Mouse (Mus musculus): ENCODE data around the gene Slco1c1. TPM values are rescaled to one million over a fixed set of nuclear protein-coding genes. Genes with fewer than 3 reads are reported as not detected.

The Slco1c1 gene
- polyA plus RNA-seq (2014; fragmentation: Nextera tagmentation; extraction: Ambion mirVana) = 0.23 and 0.30 TPM in 2 replicates

- ATAC-seq (ENCODE audit: insufficient number of reproducible peaks, insufficient read depth, low FRiP score, low read depth) = no peak
- Histone ChIP-seq H3K4me2 (ENCODE audit: low read length) (no peak within 1 kb of the TSS), H3K9me3 (ENCODE audit: control insufficient read depth, low read length) (no peaks in the 10 kb centered on the region), H3K4me1 (ENCODE audit: control insufficient read depth in 2 of 2, insufficient read depth in 2 of 2, low read length in 2 of 2) (no peaks in the 10 kb centered on the region), H3K36me3 (ENCODE audit: control insufficient read depth, insufficient read depth, low read length) (no peaks in the 10 kb centered on the region), H3K9ac (ENCODE audit: low read length) (no peak within 1 kb of the TSS), H3K27me3 (ENCODE audit: control insufficient read depth, insufficient read depth, low read length) (no peaks in the 10 kb centered on the region), H3K27ac (replicated peaks in 1 of 2; ENCODE audit: control insufficient read depth in 1 of 2, insufficient read depth in 1 of 2, low read depth in 2 of 2, low read length in 2 of 2) (no peak within 1 kb of the TSS), H3K4me3 (ENCODE audit: control insufficient read depth in 1 of 2, insufficient read depth in 1 of 2, low read depth in 1 of 2, low read length in 2 of 2) (no peak within 1 kb of the TSS)
- WGBS = 48% methylated on average over 2 of the region's 2 CpGs
These were observed at the start of gene Slco1c1 for GRCm38 (mm10) chr6:141523747-141524640. Gene Slco1c1 (plus strand): TSS chr6:141524368.

- Histone ChIP-seq H3K9me3 (ENCODE audit: control insufficient read depth, low read length) (no peaks in the 10 kb centered on the region), H3K36me3 (ENCODE audit: control insufficient read depth, insufficient read depth, low read length) (peaks cover 37% of the 10 kb centered on the region), H3K27ac (replicated peaks in 1 of 2; ENCODE audit: control insufficient read depth in 1 of 2, insufficient read depth in 1 of 2, low read depth in 2 of 2, low read length in 2 of 2) (no peak overlapping the region), H3K4me3 (ENCODE audit: control insufficient read depth in 1 of 2, insufficient read depth in 1 of 2, low read depth in 1 of 2, low read length in 2 of 2) (no peak overlapping the region), H3K4me1 (ENCODE audit: control insufficient read depth in 2 of 2, insufficient read depth in 2 of 2, low read length in 2 of 2) (peaks cover 0 to 9% of the 10 kb centered on the region in 2 experiments; a peak in 1 of 4 replicates), H3K4me2 (ENCODE audit: low read length) (no peak overlapping the region), H3K9ac (ENCODE audit: low read length) (no peak overlapping the region), H3K27me3 (ENCODE audit: control insufficient read depth, insufficient read depth, low read length) (no peaks in the 10 kb centered on the region)
- no peak for ATAC-seq (ENCODE audit: insufficient number of reproducible peaks, insufficient read depth, low FRiP score, low read depth)
- WGBS = 79% methylated on average over 3 of the region's 3 CpGs
These were observed 49.5 kb upstream of the Slco1c1 start for GRCm38 (mm10) chr6:141474696-141475095.

- Histone ChIP-seq H3K9ac (ENCODE audit: low read length) (no peak overlapping the region), H3K9me3 (ENCODE audit: control insufficient read depth, low read length) (no peaks in the 10 kb centered on the region), H3K4me3 (ENCODE audit: control insufficient read depth in 1 of 2, insufficient read depth in 1 of 2, low read depth in 1 of 2, low read length in 2 of 2) (no peak overlapping the region), H3K36me3 (ENCODE audit: control insufficient read depth, insufficient read depth, low read length) (peaks cover 42% of the 10 kb centered on the region), H3K4me2 (ENCODE audit: low read length) (peak overlapping the region; percentile 46), H3K27me3 (ENCODE audit: control insufficient read depth, insufficient read depth, low read length) (no peaks in the 10 kb centered on the region), H3K27ac (replicated peaks in 1 of 2; ENCODE audit: control insufficient read depth in 1 of 2, insufficient read depth in 1 of 2, low read depth in 2 of 2, low read length in 2 of 2) (peak overlapping the region; percentile 70 to 84; a peak in 3 of 4 replicates), H3K4me1 (ENCODE audit: control insufficient read depth in 2 of 2, insufficient read depth in 2 of 2, low read length in 2 of 2) (peaks cover 3 to 16% of the 10 kb centered on the region in 2 experiments)
- WGBS = 33% methylated on average over 10 of the region's 10 CpGs
- peak; percentile 93 for ATAC-seq (ENCODE audit: insufficient number of reproducible peaks, insufficient read depth, low FRiP score, low read depth)
These were observed 38.7 kb upstream of the Slco1c1 start for GRCm38 (mm10) chr6:141485302-141486021.

GRCm38 (mm10) chr6:141487266-141487665 lies 36.9 kb upstream of the Slco1c1 start:
- WGBS = 68% methylated on average over 7 of the region's 7 CpGs
- H3K4me1 ChIP-seq (ENCODE audit: control insufficient read depth in 2 of 2, insufficient read depth in 2 of 2, low read length in 2 of 2) = peaks cover 3 to 16% of the 10 kb centered on the region in 2 experiments
- ATAC-seq (ENCODE audit: insufficient number of reproducible peaks, insufficient read depth, low FRiP score, low read depth) = no peak

GRCm38 (mm10) chr6:141488619-141489018 lies 35.5 kb upstream of the Slco1c1 start:
- Histone ChIP-seq H3K27me3 (ENCODE audit: control insufficient read depth, insufficient read depth, low read length) (no peaks in the 10 kb centered on the region), H3K9me3 (ENCODE audit: control insufficient read depth, low read length) (no peaks in the 10 kb centered on the region)
- 19% methylated on average over 11 of the region's 11 CpGs for WGBS

More at GRCm38 (mm10) chr6:141487266-141487665, 36.9 kb upstream of the Slco1c1 start:
- no peak overlapping the region for H3K27ac ChIP-seq (replicated peaks in 1 of 2; ENCODE audit: control insufficient read depth in 1 of 2, insufficient read depth in 1 of 2, low read depth in 2 of 2, low read length in 2 of 2)
- H3K27me3 ChIP-seq (ENCODE audit: control insufficient read depth, insufficient read depth, low read length) = no peaks in the 10 kb centered on the region
- no peak overlapping the region for H3K4me3 ChIP-seq (ENCODE audit: control insufficient read depth in 1 of 2, insufficient read depth in 1 of 2, low read depth in 1 of 2, low read length in 2 of 2)
- peaks cover 42% of the 10 kb centered on the region for H3K36me3 ChIP-seq (ENCODE audit: control insufficient read depth, insufficient read depth, low read length)
- H3K9me3 ChIP-seq (ENCODE audit: control insufficient read depth, low read length) = no peaks in the 10 kb centered on the region
- no peak overlapping the region for H3K9ac ChIP-seq (ENCODE audit: low read length)
- no peak overlapping the region for H3K4me2 ChIP-seq (ENCODE audit: low read length)

GRCm38 (mm10) chr6:141494909-141495308 lies 29.3 kb upstream of the Slco1c1 start:
- Histone ChIP-seq H3K9me3 (ENCODE audit: control insufficient read depth, low read length) (no peaks in the 10 kb centered on the region), H3K4me2 (ENCODE audit: low read length) (no peak overlapping the region), H3K36me3 (ENCODE audit: control insufficient read depth, insufficient read depth, low read length) (peaks cover 60% of the 10 kb centered on the region), H3K27ac (replicated peaks in 1 of 2; ENCODE audit: control insufficient read depth in 1 of 2, insufficient read depth in 1 of 2, low read depth in 2 of 2, low read length in 2 of 2) (no peak overlapping the region), H3K4me1 (ENCODE audit: control insufficient read depth in 2 of 2, insufficient read depth in 2 of 2, low read length in 2 of 2) (no peaks in the 10 kb centered on the region), H3K9ac (ENCODE audit: low read length) (no peak overlapping the region), H3K4me3 (ENCODE audit: control insufficient read depth in 1 of 2, insufficient read depth in 1 of 2, low read depth in 1 of 2, low read length in 2 of 2) (no peak overlapping the region), H3K27me3 (ENCODE audit: control insufficient read depth, insufficient read depth, low read length) (no peaks in the 10 kb centered on the region)
- ATAC-seq (ENCODE audit: insufficient number of reproducible peaks, insufficient read depth, low FRiP score, low read depth) = no peak
- 91% methylated on average over 4 of the region's 4 CpGs for WGBS

More at GRCm38 (mm10) chr6:141488619-141489018, 35.5 kb upstream of the Slco1c1 start:
- no peak overlapping the region for H3K27ac ChIP-seq (replicated peaks in 1 of 2; ENCODE audit: control insufficient read depth in 1 of 2, insufficient read depth in 1 of 2, low read depth in 2 of 2, low read length in 2 of 2)
- H3K4me1 ChIP-seq (ENCODE audit: control insufficient read depth in 2 of 2, insufficient read depth in 2 of 2, low read length in 2 of 2) = peaks cover 3 to 16% of the 10 kb centered on the region in 2 experiments
- H3K4me2 ChIP-seq (ENCODE audit: low read length) = no peak overlapping the region
- H3K9ac ChIP-seq (ENCODE audit: low read length) = no peak overlapping the region
- H3K4me3 ChIP-seq (ENCODE audit: control insufficient read depth in 1 of 2, insufficient read depth in 1 of 2, low read depth in 1 of 2, low read length in 2 of 2) = no peak overlapping the region
- peaks cover 48% of the 10 kb centered on the region for H3K36me3 ChIP-seq (ENCODE audit: control insufficient read depth, insufficient read depth, low read length)
- no peak for ATAC-seq (ENCODE audit: insufficient number of reproducible peaks, insufficient read depth, low FRiP score, low read depth)

GRCm38 (mm10) chr6:141495634-141496418 lies 28.3 kb upstream of the Slco1c1 start:
- 50% methylated on average over 13 of the region's 13 CpGs for WGBS
- H3K36me3 ChIP-seq (ENCODE audit: control insufficient read depth, insufficient read depth, low read length) = peaks cover 54% of the 10 kb centered on the region
- H3K9ac ChIP-seq (ENCODE audit: low read length) = no peak overlapping the region
- no peaks in the 10 kb centered on the region for H3K4me1 ChIP-seq (ENCODE audit: control insufficient read depth in 2 of 2, insufficient read depth in 2 of 2, low read length in 2 of 2)
- no peak overlapping the region for H3K4me2 ChIP-seq (ENCODE audit: low read length)
- no peaks in the 10 kb centered on the region for H3K9me3 ChIP-seq (ENCODE audit: control insufficient read depth, low read length)
- no peak overlapping the region for H3K4me3 ChIP-seq (ENCODE audit: control insufficient read depth in 1 of 2, insufficient read depth in 1 of 2, low read depth in 1 of 2, low read length in 2 of 2)
- no peak for ATAC-seq (ENCODE audit: insufficient number of reproducible peaks, insufficient read depth, low FRiP score, low read depth)
- H3K27ac ChIP-seq (replicated peaks in 1 of 2; ENCODE audit: control insufficient read depth in 1 of 2, insufficient read depth in 1 of 2, low read depth in 2 of 2, low read length in 2 of 2) = no peak overlapping the region
- no peaks in the 10 kb centered on the region for H3K27me3 ChIP-seq (ENCODE audit: control insufficient read depth, insufficient read depth, low read length)

Measured in heart, embryonic 14.5 days (tissue).